Mouse (Mus musculus) thymus, postnatal 4 days (tissue): Measurements from ENCODE around the gene Pgghg.

ENCODE experiments used
- DNase-seq: peaks from one replicate; pipeline ENCODE4 v3.0.0; 2021

Gene Pgghg

GRCm38 (mm10) chr7:140941222-140942051 is at the start of gene Pgghg:
TSS of gene Pgghg (plus strand) at chr7:140941391.
- DNase-seq = peak; percentile 84

- no peak for DNase-seq
Observed at GRCm38 (mm10) chr7:140894031-140894430, 47.2 kb upstream of the Pgghg start.

- DNase-seq = no peak
Observed at GRCm38 (mm10) chr7:140894611-140895010, 46.6 kb upstream of the Pgghg start.

- DNase-seq = no peak
Observed at GRCm38 (mm10) chr7:140897863-140898262, 43.3 kb upstream of the Pgghg start.

GRCm38 (mm10) chr7:140899121-140899520 is 42.1 kb upstream of the Pgghg start:
- DNase-seq = no peak

GRCm38 (mm10) chr7:140900220-140900619 is 41.0 kb upstream of the Pgghg start, which contains the start of gene Cox8b:
TSS of gene Cox8b (minus strand) at chr7:140900446.
- DNase-seq = no peak

- no peak for DNase-seq
Observed at GRCm38 (mm10) chr7:140902036-140902875, 38.9 kb upstream of the Pgghg start.

GRCm38 (mm10) chr7:140903212-140903611 is 38.0 kb upstream of the Pgghg start:
- DNase-seq = peak; percentile 90

- DNase-seq = no peak
Observed at GRCm38 (mm10) chr7:140905642-140906081, 35.5 kb upstream of the Pgghg start.

- no peak for DNase-seq
Observed at GRCm38 (mm10) chr7:140907131-140907530, 34.1 kb upstream of the Pgghg start.

GRCm38 (mm10) chr7:140907697-140908096 is 33.5 kb upstream of the Pgghg start:
- DNase-seq = no peak

- no peak for DNase-seq
Observed at GRCm38 (mm10) chr7:140908181-140908580, 33.0 kb upstream of the Pgghg start.

GRCm38 (mm10) chr7:140908634-140909107 is 32.5 kb upstream of the Pgghg start:
- peak; percentile 87 for DNase-seq

GRCm38 (mm10) chr7:140912293-140912692 is 28.9 kb upstream of the Pgghg start:
- DNase-seq = no peak

- no peak for DNase-seq
Observed at GRCm38 (mm10) chr7:140912846-140913482, 28.2 kb upstream of the Pgghg start.

- no peak for DNase-seq
Observed at GRCm38 (mm10) chr7:140914031-140914690, 27.0 kb upstream of the Pgghg start.

GRCm38 (mm10) chr7:140919911-140920310 is 21.3 kb upstream of the Pgghg start:
- DNase-seq = no peak

- DNase-seq = no peak
Observed at GRCm38 (mm10) chr7:140920418-140921029, 20.7 kb upstream of the Pgghg start, which contains the start of gene Nlrp6. TSS of gene Nlrp6 (plus strand) at chr7:140920902.

GRCm38 (mm10) chr7:140921225-140921975 is 19.8 kb upstream of the Pgghg start:
- no peak for DNase-seq

GRCm38 (mm10) chr7:140922398-140923069 is 18.7 kb upstream of the Pgghg start:
- peak; percentile 47 for DNase-seq
